Mouse (Mus musculus) adrenal gland, adult (tissue): ENCODE data around the gene Gm5072.
"Not testable (repeated sequence)": the region's sequence is repeated elsewhere in the genome, so short reads cannot be mapped to it uniquely, and the experiment has no call there.

ENCODE experiments used
- DNase-seq, 2 experiments: peaks; one replicate each; pipeline ENCODE4 v3.0.0; 2022 to 2023; ENCODE audit warnings: low spot score in 1 of 2; ENCODE audit not compliant: inconsistent age in 2 of 2

Gm5072 gene

GRCm38 (mm10) chrX:91392200-91392599, at the start of gene Gm5072:
Gene Gm5072, plus strand, starts transcription at chrX:91392500.
- not testable (repeated sequence) for DNase-seq
